Mouse (Mus musculus): Measurements from ENCODE around the gene Phf12. TPM values are rescaled to one million over a fixed set of nuclear protein-coding genes. Genes with fewer than 3 reads are reported as not detected.

Phf12 gene
- polyA plus RNA-seq, 1 experiment from 2014 or later = 30.6 TPM

DNA sequence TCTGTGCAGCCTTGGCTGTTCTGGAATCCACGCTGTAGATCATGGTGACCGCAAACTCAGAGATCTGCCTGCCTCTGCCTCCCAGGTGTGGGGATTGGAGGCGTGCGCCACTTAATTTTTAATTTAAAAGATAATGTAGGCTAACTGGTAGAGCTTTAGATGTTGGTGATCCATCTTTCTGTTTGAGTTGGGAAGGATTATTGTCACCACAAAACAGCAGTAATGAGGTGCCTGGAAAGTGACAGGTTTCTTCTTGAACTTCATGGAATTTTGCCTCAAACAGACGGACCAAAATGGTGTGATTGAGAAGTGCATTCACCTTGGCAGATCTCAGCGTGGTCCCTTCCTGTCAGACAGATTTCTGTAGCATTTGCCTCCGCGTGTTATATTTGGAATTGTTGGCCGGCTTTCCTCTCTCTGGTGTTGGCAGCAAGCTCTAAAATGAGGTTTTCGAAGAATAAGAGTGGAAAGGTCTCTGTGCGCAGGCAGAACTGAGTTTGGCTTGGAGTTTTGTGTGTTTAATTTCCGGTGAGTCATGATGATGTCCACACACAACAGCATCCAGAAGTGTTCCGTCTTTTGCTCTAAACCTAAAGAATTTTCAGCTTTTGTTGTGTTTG, 6.6 kb downstream of the Phf12 start:
- Histone ChIP-seq H3K27ac (no peak overlapping the region), H3K27me3 (no peaks in the 10 kb centered on the region), H3K4me3 (no peak overlapping the region), H3K9me3 (replicated peaks) (no peaks in the 10 kb centered on the region), H3K36me3 (peaks cover 27% of the 10 kb centered on the region), H3K9ac (no peak overlapping the region), H3K4me2 (replicated peaks) (no peak overlapping the region), H3K4me1 (peaks cover 16% of the 10 kb centered on the region)
- 92% methylated on average over 13 of the region's 13 CpGs for WGBS
- ATAC-seq (ENCODE audit: low FRiP score) = no peak

DNA sequence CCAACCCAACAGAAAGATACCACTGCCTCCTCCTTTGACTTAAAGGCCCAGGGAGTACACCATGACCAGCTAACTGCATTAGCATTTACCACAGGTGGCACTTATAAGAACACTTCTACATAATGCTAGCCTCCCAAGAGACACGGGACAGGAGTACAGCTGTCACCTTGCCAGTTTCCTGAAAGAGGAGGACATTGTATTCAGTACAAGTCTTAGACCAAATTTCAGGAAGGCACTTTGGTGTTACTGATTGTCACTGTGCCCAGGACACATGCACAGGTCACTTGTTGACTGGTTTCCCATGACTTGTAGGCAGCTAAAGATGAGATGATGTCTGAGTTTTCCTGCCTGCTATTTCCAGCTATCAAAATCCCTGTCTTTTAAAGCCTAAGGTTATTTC, 13.0 kb downstream of the Phf12 start:
- 93% methylated on average over 1 of the region's 1 CpGs for WGBS
- H3K27ac ChIP-seq = no peak overlapping the region
- peaks cover 12% of the 10 kb centered on the region for H3K36me3 ChIP-seq

DNA sequence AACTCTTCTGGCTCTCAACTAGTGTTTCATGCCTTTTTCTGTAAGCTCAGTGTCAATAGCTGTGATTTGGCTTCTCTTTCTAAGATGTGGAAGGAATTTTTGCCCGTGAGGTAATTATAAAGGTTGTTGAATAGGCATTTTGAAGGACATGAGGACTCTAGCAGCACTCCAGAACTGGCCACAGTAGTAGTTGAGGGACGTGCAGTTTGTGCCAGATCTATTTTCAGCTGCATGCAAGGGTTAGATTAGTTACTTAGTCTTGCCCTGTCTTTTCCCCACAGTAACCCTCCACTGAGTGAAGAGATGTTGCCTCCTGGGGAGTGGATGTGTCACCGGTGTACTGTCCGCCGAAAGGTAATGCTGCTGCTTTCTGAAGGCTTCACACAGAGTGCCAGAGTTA, 23.9 kb downstream of the Phf12 start:
- Histone ChIP-seq H3K4me2 (replicated peaks) (no peak overlapping the region), H3K36me3 (peaks cover 56% of the 10 kb centered on the region), H3K9ac (no peak overlapping the region), H3K4me1 (peaks cover 4% of the 10 kb centered on the region; the same call in 1 of the 2 replicates), H3K4me3 (no peak overlapping the region), H3K27me3 (no peaks in the 10 kb centered on the region), H3K9me3 (replicated peaks) (no peaks in the 10 kb centered on the region), H3K27ac (no peak overlapping the region)
- ATAC-seq (ENCODE audit: low FRiP score) = no peak
- 96% methylated on average over 5 of the region's 5 CpGs for WGBS

More for the DNA sequence above, 13.0 kb downstream of the Phf12 start:
- ATAC-seq (ENCODE audit: low FRiP score) = no peak
- H3K9ac ChIP-seq = no peak overlapping the region
- H3K4me1 ChIP-seq = no peaks in the 10 kb centered on the region
- H3K9me3 ChIP-seq (replicated peaks) = no peaks in the 10 kb centered on the region
- H3K4me3 ChIP-seq = no peak overlapping the region
- H3K27me3 ChIP-seq = no peaks in the 10 kb centered on the region
- no peak overlapping the region for H3K4me2 ChIP-seq (replicated peaks)

DNA sequence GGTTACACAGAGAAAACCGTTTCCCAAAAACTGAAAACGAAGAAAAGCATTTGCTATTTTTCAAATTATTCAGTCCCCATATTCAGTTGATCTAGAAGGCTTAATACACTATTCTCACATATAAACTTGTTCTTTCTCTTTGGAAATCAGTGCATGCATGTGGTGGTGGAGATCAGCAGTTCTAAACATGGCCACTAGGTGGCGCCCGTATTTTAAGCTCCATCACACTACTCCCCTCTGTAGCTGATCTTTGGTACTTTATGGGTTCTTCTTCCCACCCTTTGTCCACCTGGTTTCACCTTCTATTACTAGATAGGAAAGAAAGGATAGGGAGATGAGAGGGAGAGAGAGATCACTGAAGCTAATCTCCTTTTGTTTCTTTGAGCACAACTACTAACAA, 37.1 kb downstream of the Phf12 start:
- H3K27ac ChIP-seq = no peak overlapping the region
- peaks cover 87% of the 10 kb centered on the region for H3K36me3 ChIP-seq
- no peaks in the 10 kb centered on the region for H3K9me3 ChIP-seq (replicated peaks)
- no peaks in the 10 kb centered on the region for H3K4me1 ChIP-seq
- no peak overlapping the region for H3K9ac ChIP-seq
- H3K4me3 ChIP-seq = no peak overlapping the region
- no peak overlapping the region for H3K4me2 ChIP-seq (replicated peaks)
- no peak for ATAC-seq (ENCODE audit: low FRiP score)
- H3K27me3 ChIP-seq = no peaks in the 10 kb centered on the region
- 21% methylated on average over 4 of the region's 4 CpGs for WGBS

DNA sequence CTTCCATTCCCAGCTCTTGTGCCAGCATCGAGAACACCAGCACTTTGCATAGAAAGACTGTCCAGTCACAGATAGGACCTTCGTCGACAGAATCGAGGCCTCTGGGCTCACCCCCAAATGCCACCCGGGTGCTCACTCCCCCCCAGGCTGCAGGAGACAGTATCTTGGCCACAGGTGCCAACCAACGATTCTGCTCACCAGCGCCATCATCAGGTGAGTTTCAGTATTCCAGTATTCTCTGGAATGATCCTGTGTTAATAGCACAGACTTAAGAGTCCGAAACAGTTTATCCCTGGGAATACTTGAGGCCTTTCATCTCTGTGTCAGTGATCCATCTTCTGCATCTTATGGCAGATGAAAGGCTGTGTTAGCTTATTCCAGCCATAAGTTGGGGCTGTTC, 41.1 kb downstream of the Phf12 start:
- no peaks in the 10 kb centered on the region for H3K27me3 ChIP-seq
- WGBS = 87% methylated on average over 8 of the region's 8 CpGs
- no peak overlapping the region for H3K9ac ChIP-seq
- H3K36me3 ChIP-seq = peaks cover 85% of the 10 kb centered on the region
- no peaks in the 10 kb centered on the region for H3K4me1 ChIP-seq
- no peak overlapping the region for H3K4me3 ChIP-seq
- ATAC-seq (ENCODE audit: low FRiP score) = no peak
- H3K9me3 ChIP-seq (replicated peaks) = no peaks in the 10 kb centered on the region
- no peak overlapping the region for H3K4me2 ChIP-seq (replicated peaks)
- no peak overlapping the region for H3K27ac ChIP-seq

DNA sequence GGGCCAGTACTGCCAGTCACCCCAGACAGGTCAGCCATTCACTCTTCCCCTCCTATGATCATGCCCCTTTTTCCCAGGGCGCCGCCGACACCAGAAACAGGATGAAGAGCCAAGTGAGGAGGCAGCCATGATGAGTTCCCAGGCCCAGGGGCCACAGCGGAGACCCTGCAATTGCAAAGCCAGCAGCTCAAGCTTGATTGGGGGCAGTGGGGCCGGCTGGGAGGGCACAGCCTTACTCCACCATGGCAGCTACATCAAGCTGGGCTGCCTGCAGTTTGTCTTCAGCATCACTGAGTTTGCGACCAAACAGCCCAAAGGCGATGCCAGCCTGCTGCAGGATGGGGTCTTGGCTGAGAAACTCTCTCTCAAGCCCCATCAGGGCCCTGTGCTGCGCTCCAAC, 46.7 kb downstream of the Phf12 start:
- H3K27ac ChIP-seq = no peak overlapping the region
- H3K36me3 ChIP-seq = peaks cover 56% of the 10 kb centered on the region
- H3K9me3 ChIP-seq (replicated peaks) = no peaks in the 10 kb centered on the region
- H3K27me3 ChIP-seq = no peaks in the 10 kb centered on the region
- 88% methylated on average over 8 of the region's 8 CpGs for WGBS
- peaks cover 17% of the 10 kb centered on the region for H3K4me1 ChIP-seq
- no peak for ATAC-seq (ENCODE audit: low FRiP score)
- no peak overlapping the region for H3K9ac ChIP-seq
- no peak overlapping the region for H3K4me3 ChIP-seq
- no peak overlapping the region for H3K4me2 ChIP-seq (replicated peaks)

DNA sequence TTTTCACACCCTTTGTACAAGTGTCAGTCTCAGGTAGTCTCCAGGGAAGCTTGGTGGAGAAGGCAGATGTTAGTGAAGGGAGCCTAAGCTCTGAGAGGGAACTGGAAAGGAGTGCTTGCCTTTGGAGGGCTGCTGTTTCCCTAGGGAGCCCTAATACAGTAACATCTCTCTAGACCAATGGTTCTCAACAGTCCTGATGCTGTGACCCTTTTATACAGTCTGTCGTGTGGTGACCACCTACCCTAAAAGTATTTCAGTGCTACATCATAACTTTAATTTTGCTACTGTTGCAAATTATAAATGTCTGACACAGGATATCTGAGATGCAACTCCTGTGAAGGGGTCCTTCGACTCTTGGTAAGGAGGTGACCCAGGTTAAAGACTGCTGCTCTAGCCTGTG, 48.0 kb downstream of the Phf12 start:
- Histone ChIP-seq H3K4me1 (peaks cover 17% of the 10 kb centered on the region), H3K9ac (no peak overlapping the region), H3K9me3 (replicated peaks) (no peaks in the 10 kb centered on the region), H3K27me3 (no peaks in the 10 kb centered on the region), H3K27ac (no peak overlapping the region), H3K36me3 (peaks cover 48% of the 10 kb centered on the region), H3K4me3 (no peak overlapping the region), H3K4me2 (replicated peaks) (no peak overlapping the region)
- no peak for ATAC-seq (ENCODE audit: low FRiP score)
- 65% methylated on average over 2 of the region's 2 CpGs for WGBS

DNA sequence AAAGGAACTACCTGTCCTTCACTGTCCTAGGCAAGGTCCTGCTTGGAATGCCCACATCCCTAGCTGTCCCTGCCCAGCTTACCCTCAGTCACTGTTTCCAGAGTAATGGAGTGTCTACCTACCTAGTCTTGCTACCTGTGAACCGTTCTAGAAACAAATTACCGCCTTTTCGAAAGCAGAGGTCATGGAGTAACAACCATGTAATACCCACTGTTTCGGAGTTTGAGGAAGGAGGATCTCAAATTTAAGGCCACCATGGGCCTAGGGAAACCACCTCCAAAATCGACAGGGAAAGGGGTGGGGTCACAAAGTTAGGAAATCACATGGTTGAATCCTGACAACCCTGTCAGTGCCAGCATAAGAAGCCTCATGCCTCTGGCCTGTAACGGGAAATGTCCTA, 48.8 kb downstream of the Phf12 start:
- no peaks in the 10 kb centered on the region for H3K9me3 ChIP-seq (replicated peaks)
- peak overlapping the region; percentile 85 for H3K4me2 ChIP-seq (replicated peaks)
- H3K36me3 ChIP-seq = peaks cover 40% of the 10 kb centered on the region
- peak; percentile 4; the same call in 1 of the 2 replicates for ATAC-seq (ENCODE audit: low FRiP score)
- 0 out of 2 replicates have a peak overlapping the region, but pooled peaks have one; percentile 73 for H3K4me3 ChIP-seq
- peaks cover 17% of the 10 kb centered on the region for H3K4me1 ChIP-seq
- H3K27me3 ChIP-seq = no peaks in the 10 kb centered on the region
- WGBS = 39% methylated on average over 6 of the region's 6 CpGs
- H3K9ac ChIP-seq = no peak overlapping the region
- H3K27ac ChIP-seq = peak overlapping the region; percentile 96; the same call in 1 of the 2 replicates

DNA sequence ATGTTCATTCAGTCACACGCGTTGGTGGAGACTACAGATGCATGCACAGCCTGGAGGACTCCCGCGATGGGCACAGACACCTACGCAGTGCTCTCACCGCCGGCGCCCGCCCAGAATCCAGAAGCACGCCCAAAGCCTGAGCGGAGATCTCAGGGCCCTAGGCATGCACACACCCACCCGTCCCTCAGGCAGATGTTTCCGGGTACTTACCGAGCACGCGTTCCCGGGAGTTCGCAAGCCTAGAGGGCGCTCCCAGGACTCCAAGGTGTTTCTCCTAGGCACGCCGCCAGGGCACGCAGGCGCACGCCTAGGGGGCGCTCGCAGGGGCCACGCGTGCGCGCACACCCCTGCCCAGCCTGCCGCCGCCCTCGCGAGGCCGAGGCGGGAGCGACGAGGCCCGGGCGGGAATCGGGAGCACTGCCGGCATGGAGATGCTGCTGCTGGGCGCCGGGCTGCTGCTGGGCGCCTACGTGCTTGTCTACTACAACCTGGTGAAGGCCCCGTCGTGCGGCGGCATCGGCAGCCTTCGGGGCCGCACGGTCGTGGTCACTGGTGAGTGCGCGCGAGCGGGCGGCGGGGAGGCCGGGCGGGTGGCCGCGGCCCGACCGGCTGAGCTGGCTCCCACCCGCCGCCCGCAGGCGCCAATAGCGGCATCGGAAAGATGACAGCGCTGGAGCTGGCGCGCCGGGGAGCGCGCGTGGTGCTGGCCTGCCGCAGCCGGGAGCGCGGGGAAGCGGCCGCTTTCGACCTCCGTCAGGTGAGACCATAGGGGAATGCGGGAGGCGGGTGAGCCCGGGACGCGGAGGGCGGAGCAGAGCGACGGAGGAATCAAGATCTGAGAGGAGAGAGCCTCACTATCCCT, 49.6 kb downstream of the Phf12 start, which contains the start of gene Dhrs13:
TSS of gene Dhrs13 (plus strand) at position 334 of the 862 bp plus-strand sequence.
- H3K4me2 ChIP-seq (replicated peaks) = peak within 1 kb of the TSS; percentile 85
- H3K9me3 ChIP-seq (replicated peaks) = no peaks in the 10 kb centered on the region
- WGBS = under 1% methylated on average over 93 of the region's 96 CpGs
- ATAC-seq (ENCODE audit: low FRiP score) = peak; percentile 91
- peak within 1 kb of the TSS; percentile 85 for H3K9ac ChIP-seq
- no peaks in the 10 kb centered on the region for H3K27me3 ChIP-seq
- peak within 1 kb of the TSS; percentile 73 for H3K4me3 ChIP-seq
- H3K27ac ChIP-seq = peak within 1 kb of the TSS; percentile 96
- H3K4me1 ChIP-seq = peaks cover 17% of the 10 kb centered on the region
- H3K36me3 ChIP-seq = peaks cover 32% of the 10 kb centered on the region

DNA sequence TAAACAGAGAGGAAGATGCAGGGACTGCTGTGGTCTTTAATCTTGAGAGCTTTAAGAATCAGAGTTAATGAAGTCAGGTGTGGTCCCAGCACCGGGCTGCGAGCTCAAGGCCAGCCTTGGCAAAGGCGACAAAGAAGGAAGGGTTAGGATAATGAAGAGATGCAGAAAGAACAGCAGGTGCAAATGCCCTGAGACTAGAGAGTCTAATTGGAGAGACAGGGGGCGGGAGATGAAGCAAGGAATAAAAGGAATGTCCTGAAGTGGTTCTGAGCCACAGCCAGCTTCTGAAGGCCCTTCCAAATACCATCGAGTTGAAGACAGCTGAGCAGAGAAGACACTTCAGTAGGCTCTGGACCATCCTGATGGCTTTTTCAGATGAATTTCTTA, 50.2 kb downstream of the Phf12 start:
- H3K9ac ChIP-seq = peak overlapping the region; percentile 85
- peaks cover 26% of the 10 kb centered on the region for H3K36me3 ChIP-seq
- peak overlapping the region; percentile 85 for H3K4me2 ChIP-seq (replicated peaks)
- H3K4me3 ChIP-seq = peak overlapping the region; percentile 73
- peaks cover 23% of the 10 kb centered on the region for H3K4me1 ChIP-seq
- H3K27ac ChIP-seq = peak overlapping the region; percentile 96
- 12% methylated on average over 5 of the region's 5 CpGs for whole genome bisulfite sequencing
- ATAC-seq (ENCODE audit: low FRiP score) = peak; percentile 9; the same call in 1 of the 2 replicates
- no peaks in the 10 kb centered on the region for H3K27me3 ChIP-seq
- H3K9me3 ChIP-seq (replicated peaks) = no peaks in the 10 kb centered on the region

DNA sequence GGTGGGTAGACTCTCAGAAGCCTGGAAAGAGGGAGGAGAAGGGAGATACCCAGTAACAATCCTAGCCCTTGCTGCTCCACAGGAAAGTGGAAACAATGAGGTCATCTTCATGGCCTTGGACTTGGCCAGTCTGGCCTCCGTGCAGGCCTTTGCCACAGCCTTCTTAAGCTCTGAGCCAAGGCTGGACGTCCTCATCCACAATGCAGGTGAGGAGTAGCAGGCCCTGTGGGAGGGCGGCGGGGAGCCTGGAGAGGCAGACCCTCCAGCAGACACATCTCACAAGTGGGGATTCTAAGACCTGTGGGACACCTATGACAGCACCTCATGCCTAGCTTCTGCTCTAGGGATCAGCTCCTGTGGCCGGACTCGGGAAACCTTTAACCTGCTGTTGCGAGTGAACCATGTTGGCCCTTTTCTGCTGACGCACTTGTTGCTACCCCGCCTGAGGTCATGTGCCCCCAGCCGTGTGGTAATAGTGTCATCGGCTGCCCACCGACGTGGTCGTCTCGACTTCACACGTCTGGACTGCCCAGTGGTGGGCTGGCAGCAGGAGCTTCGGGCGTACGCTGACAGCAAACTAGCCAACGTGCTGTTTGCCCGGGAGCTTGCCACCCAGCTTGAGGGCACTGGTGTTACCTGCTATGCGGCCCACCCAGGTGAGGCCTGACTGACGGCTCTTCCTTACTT, 51.5 kb downstream of the Phf12 start:
- H3K27me3 ChIP-seq = no peaks in the 10 kb centered on the region
- peaks cover 13% of the 10 kb centered on the region for H3K36me3 ChIP-seq
- no peak overlapping the region for H3K27ac ChIP-seq
- H3K4me2 ChIP-seq (replicated peaks) = no peak overlapping the region
- WGBS = 93% methylated on average over 23 of the region's 23 CpGs
- ATAC-seq (ENCODE audit: low FRiP score) = no peak
- no peaks in the 10 kb centered on the region for H3K9me3 ChIP-seq (replicated peaks)
- H3K9ac ChIP-seq = no peak overlapping the region
- peaks cover 32% of the 10 kb centered on the region for H3K4me1 ChIP-seq
- H3K4me3 ChIP-seq = no peak overlapping the region

DNA sequence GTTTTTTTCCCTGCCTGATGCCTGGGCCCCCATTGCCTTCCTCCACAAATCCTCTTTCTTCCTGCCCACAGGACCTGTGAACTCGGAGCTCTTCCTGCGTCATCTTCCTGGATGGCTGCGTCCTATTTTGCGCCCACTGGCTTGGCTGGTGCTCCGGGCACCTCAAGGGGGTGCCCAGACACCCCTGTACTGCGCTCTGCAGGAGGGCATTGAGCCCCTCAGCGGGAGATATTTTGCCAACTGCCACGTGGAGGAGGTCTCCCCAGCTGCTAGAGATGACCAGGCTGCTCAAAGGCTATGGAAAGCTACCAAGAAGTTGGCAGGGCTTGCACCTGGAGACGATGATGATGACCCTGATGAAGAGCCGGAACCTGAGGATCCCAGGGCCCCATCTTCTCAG, 54.2 kb downstream of the Phf12 start:
- H3K27me3 ChIP-seq = no peaks in the 10 kb centered on the region
- H3K9me3 ChIP-seq (replicated peaks) = no peaks in the 10 kb centered on the region
- 80% methylated on average over 10 of the region's 10 CpGs for WGBS
- peaks cover 30% of the 10 kb centered on the region for H3K4me1 ChIP-seq
- no peak for ATAC-seq (ENCODE audit: low FRiP score)
- no peak overlapping the region for H3K27ac ChIP-seq
- H3K4me3 ChIP-seq = no peak overlapping the region
- H3K4me2 ChIP-seq (replicated peaks) = no peak overlapping the region
- peaks cover 10% of the 10 kb centered on the region; the same call in 1 of the 2 replicates for H3K36me3 ChIP-seq
- H3K9ac ChIP-seq = no peak overlapping the region
